Mouse (Mus musculus) midbrain, embryonic 13.5 days (tissue): ENCODE results near the gene Fem1b. TPM values are rescaled to one million over a fixed set of nuclear protein-coding genes. Genes with fewer than 3 reads are reported as not detected.

Experiments
- ATAC-seq: fragments of 200-750 bp; cut with Nextera tagmentation; 2 replicates; pipeline ENCODE4 v1.8.0; 2017; ENCODE audit warnings: mild to moderate bottlenecking, moderate TSS enrichment, moderate library complexity
- H3K27ac ChIP-seq: fragments of 300-500 bp; sonication (generic); 2 replicates; pipeline ENCODE4 v1.5.1; 2015; ENCODE audit warnings: inconsistent platforms, mild to moderate bottlenecking, moderate library complexity
- H3K27me3 ChIP-seq: fragments of 300-500 bp; sonication (generic); 2 replicates; pipeline ENCODE4 v1.6.1; 2015; ENCODE audit warnings: mild to moderate bottlenecking, inconsistent platforms
- H3K36me3 ChIP-seq: fragments of 300-500 bp; sonication (generic); 2 replicates; pipeline ENCODE4 v1.6.1; 2015; ENCODE audit warnings: mild to moderate bottlenecking, inconsistent platforms
- H3K4me1 ChIP-seq: fragments of 300-500 bp; sonication (generic); replicated peaks from 2 replicates; pipeline ENCODE4 v1.6.1; 2015; ENCODE audit warnings: inconsistent platforms
- H3K4me2 ChIP-seq: fragments of 300-500 bp; sonication (generic); replicated peaks from 2 replicates; pipeline ENCODE4 v1.6.1; 2015; ENCODE audit warnings: moderate library complexity, mild to moderate bottlenecking, inconsistent platforms
- H3K4me3 ChIP-seq: fragments of 300-500 bp; sonication (generic); replicated peaks from 2 replicates; pipeline ENCODE4 v1.5.1; 2015; ENCODE audit warnings: mild to moderate bottlenecking, inconsistent platforms
- H3K9ac ChIP-seq: fragments of 300-500 bp; sonication (generic); replicated peaks from 2 replicates; pipeline ENCODE4 v1.6.1; 2015; ENCODE audit warnings: mild to moderate bottlenecking, inconsistent platforms
- H3K9me3 ChIP-seq: fragments of 300-500 bp; sonication (generic); 2 replicates; pipeline ENCODE4 v1.6.1; 2016; ENCODE audit warnings: mild to moderate bottlenecking, inconsistent platforms
- WGBS: fragments of 180-500 bp; shearing (Covaris S2); methylation state at CpG from one replicate; pipeline ENCODE4 v1.1.7; 2015; 5-methylcytosine and 5-hydroxymethylcytosine counted together
- polyA plus RNA-seq: library from polyadenylated mRNA; unstranded; fragments of >200 nt; fragmentation: Nextera tagmentation; extraction: Ambion mirVana; gene quantifications from 2 replicates; pipeline ENCODE4 v1.2.1, GENCODE M21; 2015

Gene Fem1b
- polyA plus RNA-seq, 1 experiment from 2014 or later = 58.1 TPM

- 77% methylated on average over 10 of the region's 10 CpGs for WGBS
Measured at GRCm38 (mm10) chr9:62843356-62844024, 31.8 kb upstream of the Fem1b start.

GRCm38 (mm10) chr9:62839172-62839770 is 27.5 kb upstream of the Fem1b start:
- 18% methylated on average over 14 of the region's 14 CpGs for WGBS
- ATAC-seq = peak; percentile 6; the same call in 1 of the 2 replicates
- H3K27ac ChIP-seq = peak overlapping the region; percentile 77
- no peaks in the 10 kb centered on the region for H3K9me3 ChIP-seq
- 0 out of 2 replicates have a peak, but pooled peaks cover 4% of the 10 kb centered on the region for H3K27me3 ChIP-seq
- peaks cover 15% of the 10 kb centered on the region for H3K4me1 ChIP-seq
- no peaks in the 10 kb centered on the region for H3K36me3 ChIP-seq
- H3K9ac ChIP-seq = peak overlapping the region; percentile 89
- peak overlapping the region; percentile 66 for H3K4me3 ChIP-seq
- peak overlapping the region; percentile 85 for H3K4me2 ChIP-seq

More at GRCm38 (mm10) chr9:62843356-62844024, 31.8 kb upstream of the Fem1b start:
- Histone ChIP-seq H3K27me3 (0 out of 2 replicates have a peak, but pooled peaks cover 4% of the 10 kb centered on the region), H3K36me3 (no peaks in the 10 kb centered on the region), H3K27ac (no peak overlapping the region), H3K4me3 (no peak overlapping the region), H3K9ac (no peak overlapping the region), H3K9me3 (no peaks in the 10 kb centered on the region), H3K4me2 (no peak overlapping the region), H3K4me1 (peaks cover 11% of the 10 kb centered on the region)
- no peak for ATAC-seq

GRCm38 (mm10) chr9:62838506-62839171 is 26.9 kb upstream of the Fem1b start, which contains the start of gene Cln6:
Gene Cln6 (plus strand): TSS chr9:62838785.
- Histone ChIP-seq H3K9ac (peak within 1 kb of the TSS; percentile 89), H3K4me2 (peak within 1 kb of the TSS; percentile 85), H3K4me1 (peaks cover 15% of the 10 kb centered on the region), H3K4me3 (peak within 1 kb of the TSS; percentile 66), H3K36me3 (no peaks in the 10 kb centered on the region), H3K27me3 (0 out of 2 replicates have a peak, but pooled peaks cover 4% of the 10 kb centered on the region), H3K9me3 (no peaks in the 10 kb centered on the region), H3K27ac (peak within 1 kb of the TSS; percentile 77)
- under 1% methylated on average over 43 of the region's 48 CpGs for WGBS
- peak; percentile 80 for ATAC-seq

GRCm38 (mm10) chr9:62838146-62838505 is 26.4 kb upstream of the Fem1b start:
- Histone ChIP-seq H3K4me2 (peak overlapping the region; percentile 85), H3K9me3 (no peaks in the 10 kb centered on the region), H3K36me3 (no peaks in the 10 kb centered on the region), H3K4me3 (peak overlapping the region; percentile 66), H3K4me1 (peaks cover 15% of the 10 kb centered on the region), H3K27ac (peak overlapping the region; percentile 35), H3K27me3 (0 out of 2 replicates have a peak, but pooled peaks cover 4% of the 10 kb centered on the region), H3K9ac (peak overlapping the region; percentile 89; the same call in 1 of the 2 replicates)
- 17% methylated on average over 8 of the region's 8 CpGs for WGBS
- ATAC-seq = 0 out of 2 replicates have a peak, but pooled peaks have one; percentile 3

GRCm38 (mm10) chr9:62837611-62838010 is 25.9 kb upstream of the Fem1b start:
- no peak for ATAC-seq
- H3K9ac ChIP-seq = no peak overlapping the region
- H3K4me3 ChIP-seq = no peak overlapping the region
- WGBS = 60% methylated on average over 3 of the region's 3 CpGs
- H3K36me3 ChIP-seq = no peaks in the 10 kb centered on the region
- H3K4me2 ChIP-seq = no peak overlapping the region
- H3K27me3 ChIP-seq = 0 out of 2 replicates have a peak, but pooled peaks cover 4% of the 10 kb centered on the region
- H3K27ac ChIP-seq = peak overlapping the region; percentile 35
- H3K4me1 ChIP-seq = peaks cover 15% of the 10 kb centered on the region
- no peaks in the 10 kb centered on the region for H3K9me3 ChIP-seq

GRCm38 (mm10) chr9:62835705-62836446 is 24.1 kb upstream of the Fem1b start:
- peaks cover 15% of the 10 kb centered on the region for H3K4me1 ChIP-seq
- H3K9ac ChIP-seq = no peak overlapping the region
- 0 out of 2 replicates have a peak, but pooled peaks cover 4% of the 10 kb centered on the region for H3K27me3 ChIP-seq
- no peak overlapping the region for H3K4me2 ChIP-seq
- no peaks in the 10 kb centered on the region for H3K9me3 ChIP-seq
- ATAC-seq = no peak
- H3K4me3 ChIP-seq = no peak overlapping the region
- no peaks in the 10 kb centered on the region for H3K36me3 ChIP-seq
- 47% methylated on average over 4 of the region's 4 CpGs for WGBS
- no peak overlapping the region; the same call in 1 of the 2 replicates for H3K27ac ChIP-seq

GRCm38 (mm10) chr9:62834906-62835305 is 23.2 kb upstream of the Fem1b start:
- H3K9me3 ChIP-seq = no peaks in the 10 kb centered on the region
- no peak for ATAC-seq
- H3K9ac ChIP-seq = no peak overlapping the region
- H3K4me2 ChIP-seq = no peak overlapping the region
- no peak overlapping the region for H3K4me3 ChIP-seq
- no peaks in the 10 kb centered on the region for H3K36me3 ChIP-seq
- 87% methylated on average over 5 of the region's 5 CpGs for WGBS
- no peak overlapping the region for H3K27ac ChIP-seq
- H3K27me3 ChIP-seq = 0 out of 2 replicates have a peak, but pooled peaks cover 3% of the 10 kb centered on the region
- peaks cover 15% of the 10 kb centered on the region for H3K4me1 ChIP-seq

- ATAC-seq = no peak
- H3K27me3 ChIP-seq = no peaks in the 10 kb centered on the region
- 81% methylated on average over 6 of the region's 6 CpGs for WGBS
Measured at GRCm38 (mm10) chr9:62829877-62830276, 18.1 kb upstream of the Fem1b start.

GRCm38 (mm10) chr9:62828662-62829086 is 16.9 kb upstream of the Fem1b start:
- ATAC-seq = peak; percentile 94
- Histone ChIP-seq H3K4me2 (peak overlapping the region; percentile 51), H3K4me3 (peak overlapping the region; percentile 34), H3K9me3 (no peaks in the 10 kb centered on the region), H3K27me3 (no peaks in the 10 kb centered on the region), H3K9ac (no peak overlapping the region), H3K4me1 (peaks cover 32% of the 10 kb centered on the region), H3K36me3 (no peaks in the 10 kb centered on the region), H3K27ac (peak overlapping the region; percentile 54)
- under 1% methylated on average over 23 of the region's 23 CpGs for WGBS

More at GRCm38 (mm10) chr9:62829877-62830276, 18.1 kb upstream of the Fem1b start:
- no peak overlapping the region for H3K4me2 ChIP-seq
- H3K4me1 ChIP-seq = peaks cover 32% of the 10 kb centered on the region
- H3K27ac ChIP-seq = no peak overlapping the region
- H3K9ac ChIP-seq = no peak overlapping the region
- H3K4me3 ChIP-seq = no peak overlapping the region
- H3K9me3 ChIP-seq = no peaks in the 10 kb centered on the region
- no peaks in the 10 kb centered on the region for H3K36me3 ChIP-seq

- peak overlapping the region; percentile 34 for H3K4me3 ChIP-seq
- H3K27me3 ChIP-seq = no peaks in the 10 kb centered on the region
- no peaks in the 10 kb centered on the region for H3K36me3 ChIP-seq
- ATAC-seq = peak; percentile 6; the same call in 1 of the 2 replicates
- peaks cover 32% of the 10 kb centered on the region for H3K4me1 ChIP-seq
- no peak overlapping the region for H3K9ac ChIP-seq
- H3K27ac ChIP-seq = peak overlapping the region; percentile 65; the same call in 1 of the 2 replicates
- WGBS = 5% methylated on average over 24 of the region's 24 CpGs
- peak overlapping the region; percentile 51 for H3K4me2 ChIP-seq
- H3K9me3 ChIP-seq = no peaks in the 10 kb centered on the region
Measured at GRCm38 (mm10) chr9:62827939-62828652, 16.4 kb upstream of the Fem1b start.

- Histone ChIP-seq H3K36me3 (no peaks in the 10 kb centered on the region), H3K27ac (peak overlapping the region; percentile 79; the same call in 1 of the 2 replicates), H3K4me1 (peaks cover 32% of the 10 kb centered on the region), H3K4me2 (peak overlapping the region; percentile 2; the same call in 1 of the 2 replicates), H3K9me3 (no peaks in the 10 kb centered on the region), H3K9ac (0 out of 2 replicates have a peak overlapping the region, but pooled peaks have one; percentile 32), H3K27me3 (no peaks in the 10 kb centered on the region), H3K4me3 (no peak overlapping the region)
- WGBS = 4% methylated on average over 7 of the region's 7 CpGs
- ATAC-seq = no peak
Measured at GRCm38 (mm10) chr9:62826456-62826855, 14.7 kb upstream of the Fem1b start.
